ENCODE assay signal across 9 mouse cellular contexts in the genomic region with DNA sequence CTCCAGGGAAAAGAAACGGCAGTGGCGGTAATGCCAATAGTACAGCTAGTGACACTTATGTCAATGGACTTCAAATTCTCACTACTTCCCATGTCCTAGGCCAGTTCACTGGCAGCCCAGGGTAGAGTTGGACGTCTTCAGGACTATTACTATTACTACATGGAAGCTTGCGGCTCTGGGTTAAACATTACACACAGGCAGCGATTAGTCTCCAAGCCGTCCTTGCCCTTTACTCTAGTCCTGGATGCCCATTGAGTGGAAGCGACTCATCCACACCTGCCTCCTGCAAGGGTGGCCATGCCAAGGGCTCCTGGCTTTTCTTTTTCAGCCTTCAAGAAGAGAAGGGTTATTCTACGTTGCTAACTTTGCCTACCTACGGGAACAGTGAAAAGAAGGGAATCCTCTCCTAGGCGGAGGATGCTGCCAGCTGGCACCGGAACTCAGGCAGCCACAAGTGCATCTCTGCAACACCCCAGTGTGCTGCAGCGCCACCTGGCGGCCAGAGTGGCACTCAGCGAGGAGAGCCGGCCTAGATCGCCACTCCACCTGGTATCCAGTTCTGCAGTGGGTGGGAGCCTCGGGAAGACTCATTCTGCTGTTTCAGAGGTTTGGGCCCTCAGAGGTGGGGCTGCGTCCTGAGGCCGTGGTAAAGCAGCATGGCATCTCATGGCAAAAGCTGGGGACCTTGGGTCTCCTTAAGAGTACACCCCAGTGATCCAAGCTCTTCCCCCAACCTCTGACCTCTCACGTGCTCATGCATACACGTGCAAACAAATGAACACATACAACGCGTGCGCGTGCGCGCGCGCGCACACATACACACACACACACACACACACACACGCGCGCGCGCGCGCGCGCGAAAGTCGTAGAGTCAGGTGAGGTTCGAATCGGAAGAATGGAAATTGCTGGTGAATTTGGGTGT. TPM values are rescaled to one million over a fixed set of nuclear protein-coding genes. Genes with fewer than 3 reads are reported as not detected.
DNase-seq lines count a peak whose midpoint lies in the region; ATAC-seq lines count a peak whose summit lies in the region.
"Had no signal": no experiment of that assay in that cellular context is flagged by ENCODE, and none has a peak within 500 bp of the region (broad histone marks: within the 10 kb centered on the region; RNA-seq: fewer than 3 reads in every experiment).

No protein-coding gene starts in this region.

- WGBS in intestine, embryonic 16.5 days, result 57% methylated on average over 43 of the region's 43 CpGs

- H3K4me3 ChIP-seq in intestine, embryonic 16.5 days (ENCODE audit: low read length), result no peak overlapping the region

- H3K27ac ChIP-seq in intestine, embryonic 16.5 days (ENCODE audit: low read length), result no peak overlapping the region

- no peaks in the 10 kb centered on the region for H3K36me3 ChIP-seq in intestine, embryonic 16.5 days (ENCODE audit: control insufficient read depth, insufficient read depth, low read length)

- H3K4me1 ChIP-seq in intestine, embryonic 16.5 days (ENCODE audit: control insufficient read depth, insufficient read depth, low read length), result peaks cover 17% of the 10 kb centered on the region; the same call in 1 of the 2 replicates

- H3K27me3 ChIP-seq in intestine, embryonic 16.5 days (replicated peaks; ENCODE audit: control insufficient read depth, insufficient read depth, low read length), result no peaks in the 10 kb centered on the region

- no peak overlapping the region for H3K9ac ChIP-seq in intestine, embryonic 16.5 days (ENCODE audit: low read depth, low read length)

- ATAC-seq in intestine, embryonic 16.5 days, result peak; percentile 12; the same call in 1 of the 2 replicates

- peak overlapping the region; percentile 22; the same call in 1 of the 2 replicates for H3K4me2 ChIP-seq in intestine, embryonic 16.5 days (ENCODE audit: low read depth, low read length)

- DNase-seq in adrenal gland, adult 18-20 months (ENCODE audit: low spot score in 2 of 2), result peak; percentile 92 to 93
- peak; percentile 93 for DNase-seq in embryo, embryonic 10 days (ENCODE audit: low spot score)
- peak; percentile 76 for DNase-seq in gastrocnemius, postnatal 25 days
- DNase-seq in left cerebral cortex, postnatal 14 days (ENCODE audit: low spot score in 2 of 2), result peak; percentile 94
- peak; percentile 89 for DNase-seq in mesoderm, embryonic 11.5 days (ENCODE audit: low read depth, low spot score)
- DNase-seq in right cerebral cortex, postnatal 25 days, result peak; percentile 90
- DNase-seq in urinary bladder, postnatal 36 days (ENCODE audit: low spot score in 2 of 2), result peak; percentile 83 to 86

- H3K9me3 ChIP-seq in intestine, embryonic 16.5 days (ENCODE audit: control insufficient read depth, low read length), result no peaks in the 10 kb centered on the region

- intact Hi-C loops in left cerebral cortex, postnatal 14 days (cut with DNase I), result loop anchor here (2.0 to 5.0 kb wide), 4 partner anchors 80 to 334 kb away; partner anchors contain the start of gene Ralgps2

RNA-seq across cellular contexts. Expression of gene Tex35, which starts 31.4 kb away (rescaled TPM):
- not detected for total RNA-seq in adrenal gland, adult 18-20 months (2021)
- not detected for total RNA-seq in gastrocnemius, postnatal 25 days (2021)
- not detected in 2 replicates for polyA plus RNA-seq in intestine, embryonic 16.5 days (2015; fragmentation: Nextera tagmentation; extraction: Ambion mirVana)
- not detected for total RNA-seq in left cerebral cortex, postnatal 14 days (2021)
- polyA plus RNA-seq: stomach, embryonic 16.5 days had no signal
